Mouse (Mus musculus): ENCODE data around the gene Ikzf1.
A peak's percentile ranks its signal among the peaks of the same experiment; 100 is the strongest.

Gene Ikzf1

GRCm38 (mm10) chr11:11684056-11684929, 510 bp upstream of the Ikzf1 start:
- no peak for DNase-seq (ENCODE audit: low read depth, low spot score)
- Histone ChIP-seq H3K36me3 (ENCODE audit: control insufficient read depth, insufficient read depth, low read length, poor library complexity, severe bottlenecking) (no peaks in the 10 kb centered on the region; the same call in 1 of the 2 replicates), H3K27me3 (ENCODE audit: control insufficient read depth, insufficient read depth, low read length, poor library complexity, severe bottlenecking) (no peaks in the 10 kb centered on the region)

- peak; percentile 88 for DNase-seq (ENCODE audit: low read depth, low spot score)
- H3K36me3 ChIP-seq (ENCODE audit: control insufficient read depth, insufficient read depth, low read length, poor library complexity, severe bottlenecking): no peaks in the 10 kb centered on the region; the same call in 1 of the 2 replicates
Measured at GRCm38 (mm10) chr11:11685853-11686395, 1.1 kb downstream of the Ikzf1 start.

GRCm38 (mm10) chr11:11686569-11687051, 1.8 kb downstream of the Ikzf1 start:
- peak; percentile 54 for DNase-seq (ENCODE audit: low read depth, low spot score)
- Histone ChIP-seq H3K36me3 (ENCODE audit: control insufficient read depth, insufficient read depth, low read length, poor library complexity, severe bottlenecking) (no peaks in the 10 kb centered on the region; the same call in 1 of the 2 replicates), H3K27me3 (ENCODE audit: control insufficient read depth, insufficient read depth, low read length, poor library complexity, severe bottlenecking) (no peaks in the 10 kb centered on the region)

More at GRCm38 (mm10) chr11:11685853-11686395, 1.1 kb downstream of the Ikzf1 start:
- no peaks in the 10 kb centered on the region for H3K27me3 ChIP-seq (ENCODE audit: control insufficient read depth, insufficient read depth, low read length, poor library complexity, severe bottlenecking)

GRCm38 (mm10) chr11:11687551-11688185, 2.9 kb downstream of the Ikzf1 start:
- DNase-seq (ENCODE audit: low read depth, low spot score): no peak
- Histone ChIP-seq H3K36me3 (ENCODE audit: control insufficient read depth, insufficient read depth, low read length, poor library complexity, severe bottlenecking) (no peaks in the 10 kb centered on the region; the same call in 1 of the 2 replicates), H3K27me3 (ENCODE audit: control insufficient read depth, insufficient read depth, low read length, poor library complexity, severe bottlenecking) (no peaks in the 10 kb centered on the region)

- Histone ChIP-seq H3K36me3 (ENCODE audit: control insufficient read depth, insufficient read depth, low read length, poor library complexity, severe bottlenecking) (no peaks in the 10 kb centered on the region; the same call in 1 of the 2 replicates), H3K27me3 (ENCODE audit: control insufficient read depth, insufficient read depth, low read length, poor library complexity, severe bottlenecking) (no peaks in the 10 kb centered on the region)
- peak; percentile 46 for DNase-seq (ENCODE audit: low read depth, low spot score)
Measured at GRCm38 (mm10) chr11:11688766-11689330, 4.0 kb downstream of the Ikzf1 start.

GRCm38 (mm10) chr11:11689701-11690058, 4.9 kb downstream of the Ikzf1 start:
- H3K36me3 ChIP-seq (ENCODE audit: control insufficient read depth, insufficient read depth, low read length, poor library complexity, severe bottlenecking): no peaks in the 10 kb centered on the region; the same call in 1 of the 2 replicates
- DNase-seq (ENCODE audit: low read depth, low spot score): no peak
- H3K27me3 ChIP-seq (ENCODE audit: control insufficient read depth, insufficient read depth, low read length, poor library complexity, severe bottlenecking): no peaks in the 10 kb centered on the region

- peak; percentile 77 for DNase-seq (ENCODE audit: low read depth, low spot score)
- H3K36me3 ChIP-seq (ENCODE audit: control insufficient read depth, insufficient read depth, low read length, poor library complexity, severe bottlenecking): no peaks in the 10 kb centered on the region; the same call in 1 of the 2 replicates
- no peaks in the 10 kb centered on the region for H3K27me3 ChIP-seq (ENCODE audit: control insufficient read depth, insufficient read depth, low read length, poor library complexity, severe bottlenecking)
Measured at GRCm38 (mm10) chr11:11690059-11690844, 5.4 kb downstream of the Ikzf1 start.

GRCm38 (mm10) chr11:11690845-11691196, 6.0 kb downstream of the Ikzf1 start:
- DNase-seq (ENCODE audit: low read depth, low spot score): no peak
- H3K36me3 ChIP-seq (ENCODE audit: control insufficient read depth, insufficient read depth, low read length, poor library complexity, severe bottlenecking): no peaks in the 10 kb centered on the region; the same call in 1 of the 2 replicates
- no peaks in the 10 kb centered on the region for H3K27me3 ChIP-seq (ENCODE audit: control insufficient read depth, insufficient read depth, low read length, poor library complexity, severe bottlenecking)

GRCm38 (mm10) chr11:11691324-11692058, 6.7 kb downstream of the Ikzf1 start:
- H3K36me3 ChIP-seq (ENCODE audit: control insufficient read depth, insufficient read depth, low read length, poor library complexity, severe bottlenecking): no peaks in the 10 kb centered on the region; the same call in 1 of the 2 replicates
- no peaks in the 10 kb centered on the region for H3K27me3 ChIP-seq (ENCODE audit: control insufficient read depth, insufficient read depth, low read length, poor library complexity, severe bottlenecking)
- peak; percentile 84 for DNase-seq (ENCODE audit: low read depth, low spot score)

- H3K36me3 ChIP-seq (ENCODE audit: control insufficient read depth, insufficient read depth, low read length, poor library complexity, severe bottlenecking): no peaks in the 10 kb centered on the region; the same call in 1 of the 2 replicates
- no peaks in the 10 kb centered on the region for H3K27me3 ChIP-seq (ENCODE audit: control insufficient read depth, insufficient read depth, low read length, poor library complexity, severe bottlenecking)
- no peak for DNase-seq (ENCODE audit: low read depth, low spot score)
Measured at GRCm38 (mm10) chr11:11692558-11693166, 7.9 kb downstream of the Ikzf1 start.

GRCm38 (mm10) chr11:11693446-11693845, 8.6 kb downstream of the Ikzf1 start:
- H3K36me3 ChIP-seq (ENCODE audit: control insufficient read depth, insufficient read depth, low read length, poor library complexity, severe bottlenecking): no peaks in the 10 kb centered on the region; the same call in 1 of the 2 replicates
- no peak for DNase-seq (ENCODE audit: low read depth, low spot score)
- H3K27me3 ChIP-seq (ENCODE audit: control insufficient read depth, insufficient read depth, low read length, poor library complexity, severe bottlenecking): no peaks in the 10 kb centered on the region

GRCm38 (mm10) chr11:11694072-11694471, 9.3 kb downstream of the Ikzf1 start:
- H3K36me3 ChIP-seq (ENCODE audit: control insufficient read depth, insufficient read depth, low read length, poor library complexity, severe bottlenecking): no peaks in the 10 kb centered on the region; the same call in 1 of the 2 replicates
- peak; percentile 69 for DNase-seq (ENCODE audit: low read depth, low spot score)
- H3K27me3 ChIP-seq (ENCODE audit: control insufficient read depth, insufficient read depth, low read length, poor library complexity, severe bottlenecking): no peaks in the 10 kb centered on the region

- DNase-seq (ENCODE audit: low read depth, low spot score): no peak
- H3K36me3 ChIP-seq (ENCODE audit: control insufficient read depth, insufficient read depth, low read length, poor library complexity, severe bottlenecking): no peaks in the 10 kb centered on the region
- no peaks in the 10 kb centered on the region for H3K27me3 ChIP-seq (ENCODE audit: control insufficient read depth, insufficient read depth, low read length, poor library complexity, severe bottlenecking)
Measured at GRCm38 (mm10) chr11:11694472-11695177, 9.8 kb downstream of the Ikzf1 start.

Data from splenic B cell, adult 2 months (primary cell).